Mouse (Mus musculus): Measurements from ENCODE around the gene Rad51b. TPM values are rescaled to one million over a fixed set of nuclear protein-coding genes. Genes with fewer than 3 reads are reported as not detected.

The Rad51b gene
- polyA plus RNA-seq, 1 experiment from 2014 or later, result 6.3 TPM

- Histone ChIP-seq H3K27me3 (ENCODE audit: control insufficient read depth, insufficient read depth, low read length) (no peaks in the 10 kb centered on the region), H3K36me3 (ENCODE audit: control insufficient read depth, insufficient read depth, low read length) (no peaks in the 10 kb centered on the region), H3K4me2 (ENCODE audit: low read depth, severe bottlenecking) (no peak overlapping the region), H3K27ac (replicated peaks; ENCODE audit: low read depth, low read length) (no peak overlapping the region), H3K9ac (ENCODE audit: low read length) (no peak overlapping the region), H3K4me1 (ENCODE audit: control insufficient read depth, insufficient read depth, low read length) (peaks cover 9% of the 10 kb centered on the region), H3K4me3 (ENCODE audit: low read depth, low read length) (no peak overlapping the region), H3K9me3 (ENCODE audit: control insufficient read depth, low read length) (no peaks in the 10 kb centered on the region)
- DNase-seq (ENCODE audit: low spot score) (no peak), ATAC-seq (ENCODE audit: insufficient number of reproducible peaks, low FRiP score, low TSS enrichment, low read depth) (no peak)
- WGBS, result 89% methylated on average over 8 of the region's 8 CpGs
Observed at GRCm38 (mm10) chr12:79525872-79526271, 228.8 kb downstream of the Rad51b start.

GRCm38 (mm10) chr12:79527222-79527621 is 230.1 kb downstream of the Rad51b start:
- H3K27ac ChIP-seq (replicated peaks; ENCODE audit: low read depth, low read length), result no peak overlapping the region
- 77% methylated on average over 3 of the region's 3 CpGs for whole genome bisulfite sequencing
- no peaks in the 10 kb centered on the region for H3K27me3 ChIP-seq (ENCODE audit: control insufficient read depth, insufficient read depth, low read length)
- H3K4me1 ChIP-seq (ENCODE audit: control insufficient read depth, insufficient read depth, low read length), result peaks cover 21% of the 10 kb centered on the region
- H3K9ac ChIP-seq (ENCODE audit: low read length), result no peak overlapping the region
- DNase-seq (ENCODE audit: low spot score) (no peak), ATAC-seq (ENCODE audit: insufficient number of reproducible peaks, low FRiP score, low TSS enrichment, low read depth) (no peak)
- H3K4me2 ChIP-seq (ENCODE audit: low read depth, severe bottlenecking), result no peak overlapping the region
- H3K36me3 ChIP-seq (ENCODE audit: control insufficient read depth, insufficient read depth, low read length), result no peaks in the 10 kb centered on the region
- no peak overlapping the region for H3K4me3 ChIP-seq (ENCODE audit: low read depth, low read length)
- no peaks in the 10 kb centered on the region for H3K9me3 ChIP-seq (ENCODE audit: control insufficient read depth, low read length)

GRCm38 (mm10) chr12:79530275-79530902 is 233.3 kb downstream of the Rad51b start:
- no peaks in the 10 kb centered on the region for H3K36me3 ChIP-seq (ENCODE audit: control insufficient read depth, insufficient read depth, low read length)
- no peak overlapping the region for H3K27ac ChIP-seq (replicated peaks; ENCODE audit: low read depth, low read length)
- H3K27me3 ChIP-seq (ENCODE audit: control insufficient read depth, insufficient read depth, low read length), result no peaks in the 10 kb centered on the region
- H3K9me3 ChIP-seq (ENCODE audit: control insufficient read depth, low read length), result no peaks in the 10 kb centered on the region
- no peak overlapping the region for H3K4me2 ChIP-seq (ENCODE audit: low read depth, severe bottlenecking)
- WGBS, result 77% methylated on average over 10 of the region's 10 CpGs
- H3K9ac ChIP-seq (ENCODE audit: low read length), result no peak overlapping the region
- ATAC-seq (ENCODE audit: insufficient number of reproducible peaks, low FRiP score, low TSS enrichment, low read depth), result no peak
- H3K4me3 ChIP-seq (ENCODE audit: low read depth, low read length), result no peak overlapping the region
- peaks cover 25% of the 10 kb centered on the region for H3K4me1 ChIP-seq (ENCODE audit: control insufficient read depth, insufficient read depth, low read length)
- no peak for DNase-seq (ENCODE audit: low spot score)

- ATAC-seq (ENCODE audit: insufficient number of reproducible peaks, low FRiP score, low TSS enrichment, low read depth), result peak; percentile 13; the same call in 1 of the 2 replicates
- H3K9me3 ChIP-seq (ENCODE audit: control insufficient read depth, low read length), result no peaks in the 10 kb centered on the region
- H3K27ac ChIP-seq (replicated peaks; ENCODE audit: low read depth, low read length), result peak overlapping the region; percentile 77; the same call in 1 of the 2 replicates
- no peaks in the 10 kb centered on the region for H3K27me3 ChIP-seq (ENCODE audit: control insufficient read depth, insufficient read depth, low read length)
- no peak overlapping the region for H3K4me3 ChIP-seq (ENCODE audit: low read depth, low read length)
- H3K4me1 ChIP-seq (ENCODE audit: control insufficient read depth, insufficient read depth, low read length), result peaks cover 28% of the 10 kb centered on the region
- H3K4me2 ChIP-seq (ENCODE audit: low read depth, severe bottlenecking), result no peak overlapping the region
- 30% methylated on average over 5 of the region's 5 CpGs for WGBS
- peak; percentile 42 for DNase-seq (ENCODE audit: low spot score)
- no peaks in the 10 kb centered on the region for H3K36me3 ChIP-seq (ENCODE audit: control insufficient read depth, insufficient read depth, low read length)
- no peak overlapping the region for H3K9ac ChIP-seq (ENCODE audit: low read length)
Observed at GRCm38 (mm10) chr12:79531809-79532798, 235.0 kb downstream of the Rad51b start.

- H3K9ac ChIP-seq (ENCODE audit: low read length), result no peak overlapping the region
- no peak overlapping the region for H3K4me2 ChIP-seq (ENCODE audit: low read depth, severe bottlenecking)
- no peaks in the 10 kb centered on the region for H3K9me3 ChIP-seq (ENCODE audit: control insufficient read depth, low read length)
- H3K27ac ChIP-seq (replicated peaks; ENCODE audit: low read depth, low read length), result no peak overlapping the region
- WGBS, result 25% methylated on average over 1 of the region's 1 CpGs
- no peaks in the 10 kb centered on the region for H3K36me3 ChIP-seq (ENCODE audit: control insufficient read depth, insufficient read depth, low read length)
- DNase-seq (ENCODE audit: low spot score), result peak; percentile 47
- peaks cover 28% of the 10 kb centered on the region for H3K4me1 ChIP-seq (ENCODE audit: control insufficient read depth, insufficient read depth, low read length)
- H3K27me3 ChIP-seq (ENCODE audit: control insufficient read depth, insufficient read depth, low read length), result no peaks in the 10 kb centered on the region
- ATAC-seq (ENCODE audit: insufficient number of reproducible peaks, low FRiP score, low TSS enrichment, low read depth), result no peak
- H3K4me3 ChIP-seq (ENCODE audit: low read depth, low read length), result no peak overlapping the region
Observed at GRCm38 (mm10) chr12:79534778-79535177, 237.7 kb downstream of the Rad51b start.

- Histone ChIP-seq H3K4me1 (ENCODE audit: control insufficient read depth, insufficient read depth, low read length) (peaks cover 25% of the 10 kb centered on the region), H3K27me3 (ENCODE audit: control insufficient read depth, insufficient read depth, low read length) (no peaks in the 10 kb centered on the region), H3K9ac (ENCODE audit: low read length) (no peak overlapping the region), H3K9me3 (ENCODE audit: control insufficient read depth, low read length) (no peaks in the 10 kb centered on the region), H3K4me3 (ENCODE audit: low read depth, low read length) (no peak overlapping the region), H3K27ac (replicated peaks; ENCODE audit: low read depth, low read length) (peak overlapping the region; percentile 38; the same call in 1 of the 2 replicates), H3K36me3 (ENCODE audit: control insufficient read depth, insufficient read depth, low read length) (no peaks in the 10 kb centered on the region), H3K4me2 (ENCODE audit: low read depth, severe bottlenecking) (no peak overlapping the region)
- WGBS, result 21% methylated on average over 9 of the region's 9 CpGs
- no peak for ATAC-seq (ENCODE audit: insufficient number of reproducible peaks, low FRiP score, low TSS enrichment, low read depth)
- no peak for DNase-seq (ENCODE audit: low spot score)
Observed at GRCm38 (mm10) chr12:79535532-79536437, 238.7 kb downstream of the Rad51b start.

GRCm38 (mm10) chr12:79540176-79540575 is 243.1 kb downstream of the Rad51b start:
- DNase-seq (ENCODE audit: low spot score), result no peak
- no peak overlapping the region for H3K9ac ChIP-seq (ENCODE audit: low read length)
- no peak overlapping the region for H3K4me3 ChIP-seq (ENCODE audit: low read depth, low read length)
- peaks cover 5% of the 10 kb centered on the region for H3K4me1 ChIP-seq (ENCODE audit: control insufficient read depth, insufficient read depth, low read length)
- H3K27me3 ChIP-seq (ENCODE audit: control insufficient read depth, insufficient read depth, low read length), result no peaks in the 10 kb centered on the region
- H3K36me3 ChIP-seq (ENCODE audit: control insufficient read depth, insufficient read depth, low read length), result no peaks in the 10 kb centered on the region
- H3K4me2 ChIP-seq (ENCODE audit: low read depth, severe bottlenecking), result no peak overlapping the region
- WGBS, result 54% methylated on average over 5 of the region's 5 CpGs
- ATAC-seq (ENCODE audit: insufficient number of reproducible peaks, low FRiP score, low TSS enrichment, low read depth), result no peak
- H3K27ac ChIP-seq (replicated peaks; ENCODE audit: low read depth, low read length), result no peak overlapping the region
- H3K9me3 ChIP-seq (ENCODE audit: control insufficient read depth, low read length), result no peaks in the 10 kb centered on the region

GRCm38 (mm10) chr12:79541581-79541980 is 244.5 kb downstream of the Rad51b start:
- ATAC-seq (ENCODE audit: insufficient number of reproducible peaks, low FRiP score, low TSS enrichment, low read depth), result no peak

More at GRCm38 (mm10) chr12:79541581-79541980, 244.5 kb downstream of the Rad51b start:
- Histone ChIP-seq H3K9me3 (ENCODE audit: control insufficient read depth, low read length) (no peaks in the 10 kb centered on the region), H3K4me1 (ENCODE audit: control insufficient read depth, insufficient read depth, low read length) (no peaks in the 10 kb centered on the region; the same call in 1 of the 2 replicates), H3K27ac (replicated peaks; ENCODE audit: low read depth, low read length) (no peak overlapping the region), H3K36me3 (ENCODE audit: control insufficient read depth, insufficient read depth, low read length) (no peaks in the 10 kb centered on the region), H3K4me3 (ENCODE audit: low read depth, low read length) (no peak overlapping the region), H3K4me2 (ENCODE audit: low read depth, severe bottlenecking) (no peak overlapping the region), H3K9ac (ENCODE audit: low read length) (no peak overlapping the region), H3K27me3 (ENCODE audit: control insufficient read depth, insufficient read depth, low read length) (no peaks in the 10 kb centered on the region)
- 94% methylated on average over 6 of the region's 6 CpGs for WGBS
- no peak for DNase-seq (ENCODE audit: low spot score)
